ENCODE assay signal across 9 mouse cellular contexts in genomic region chr16:11176884-11177244, GRCm38 (mm10). TPM values are rescaled to one million over a fixed set of nuclear protein-coding genes. Genes with fewer than 3 reads are reported as not detected.
DNase-seq lines count a peak whose midpoint lies in the region; ATAC-seq lines count a peak whose summit lies in the region.
"Had no signal": no experiment of that assay in that cellular context is flagged by ENCODE, and none has a peak within 500 bp of the region (broad histone marks: within the 10 kb centered on the region; RNA-seq: fewer than 3 reads in every experiment).

No protein-coding gene starts in this region.

- DNase-seq in kidney, adult 9 months = no peak
- no peak for DNase-seq in hindbrain, embryonic 14.5 days (ENCODE audit: low spot score)
- no peak for DNase-seq in midbrain, embryonic 14.5 days
- no peak for DNase-seq in T-cell, adult 2 months (ENCODE audit: low spot score)
- DNase-seq in layer of hippocampus, adult 9-10 months (ENCODE audit: low spot score) = no peak
- DNase-seq in embryo, embryonic 9.5 days (ENCODE audit: extremely low spot score) = no peak

- no peak overlapping the region for H3K27ac ChIP-seq in kidney, embryonic 14.5 days (ENCODE audit: low read depth, low read length)
- H3K27ac ChIP-seq in brown adipose tissue, adult 24 weeks (replicated peaks; ENCODE audit: low read depth, low read length) = peak overlapping the region; percentile 80
- peak overlapping the region; percentile 88; the same call in 1 of the 2 replicates for H3K27ac ChIP-seq in hindbrain, embryonic 14.5 days
- H3K27ac ChIP-seq in midbrain, embryonic 14.5 days (replicated peaks; ENCODE audit: low read depth, low read length) = 0 out of 2 replicates have a peak overlapping the region, but pooled peaks have one; percentile 83

- H3K4me1 ChIP-seq in kidney, embryonic 14.5 days (ENCODE audit: control insufficient read depth, insufficient read depth, low read length) = peaks cover 3% of the 10 kb centered on the region; the same call in 1 of the 2 replicates
- H3K4me1 ChIP-seq in brown adipose tissue, adult 24 weeks (ENCODE audit: control insufficient read depth, insufficient read depth, insufficient read length, low read length) = peaks cover 3% of the 10 kb centered on the region; the same call in 1 of the 2 replicates
- peaks cover 15% of the 10 kb centered on the region for H3K4me1 ChIP-seq in hindbrain, embryonic 14.5 days (replicated peaks; ENCODE audit: control insufficient read depth, insufficient read depth, low read length)
- peaks cover 14% of the 10 kb centered on the region for H3K4me1 ChIP-seq in midbrain, embryonic 14.5 days (ENCODE audit: control insufficient read depth, insufficient read depth, low read length)

- no peaks in the 10 kb centered on the region for H3K36me3 ChIP-seq in kidney, embryonic 14.5 days (ENCODE audit: control insufficient read depth, insufficient read depth, low read length)
- no peaks in the 10 kb centered on the region for H3K36me3 ChIP-seq in hindbrain, embryonic 14.5 days (replicated peaks; ENCODE audit: control insufficient read depth, insufficient read depth)
- no peaks in the 10 kb centered on the region for H3K36me3 ChIP-seq in midbrain, embryonic 14.5 days (ENCODE audit: control insufficient read depth, insufficient read depth, low read length)

- H3K9me3 ChIP-seq in kidney, embryonic 14.5 days (ENCODE audit: control insufficient read depth, low read length) = 0 out of 2 replicates have a peak, but pooled peaks cover 2% of the 10 kb centered on the region
- no peaks in the 10 kb centered on the region for H3K9me3 ChIP-seq in hindbrain, embryonic 14.5 days (ENCODE audit: control insufficient read depth, low read length)
- no peaks in the 10 kb centered on the region for H3K9me3 ChIP-seq in midbrain, embryonic 14.5 days (ENCODE audit: control insufficient read depth, low read length)

- ATAC-seq in kidney, embryonic 14.5 days (ENCODE audit: low FRiP score, low TSS enrichment) = no peak
- no peak for ATAC-seq in hindbrain, embryonic 14.5 days (ENCODE audit: low FRiP score)
- no peak for ATAC-seq in midbrain, embryonic 14.5 days (ENCODE audit: low FRiP score, low TSS enrichment)

- H3K9ac ChIP-seq in kidney, embryonic 14.5 days (ENCODE audit: low read depth, low read length) = peak overlapping the region; percentile 87
- peak overlapping the region; percentile 80 for H3K9ac ChIP-seq in hindbrain, embryonic 14.5 days
- peak overlapping the region; percentile 74 for H3K9ac ChIP-seq in midbrain, embryonic 14.5 days (replicated peaks; ENCODE audit: low read length)

- H3K4me3 ChIP-seq in kidney, embryonic 14.5 days (ENCODE audit: low read length) = peak overlapping the region; percentile 92
- peak overlapping the region; percentile 89 for H3K4me3 ChIP-seq in brown adipose tissue, adult 24 weeks (ENCODE audit: insufficient read depth, low read depth, low read length)
- peak overlapping the region; percentile 96 for H3K4me3 ChIP-seq in hindbrain, embryonic 14.5 days (replicated peaks; ENCODE audit: low read length)
- H3K4me3 ChIP-seq in midbrain, embryonic 14.5 days (replicated peaks; ENCODE audit: low read depth, low read length) = peak overlapping the region; percentile 85

- peak overlapping the region; percentile 52 for H3K4me2 ChIP-seq in kidney, embryonic 14.5 days (replicated peaks; ENCODE audit: low read depth, low read length)
- H3K4me2 ChIP-seq in hindbrain, embryonic 14.5 days (replicated peaks) = peak overlapping the region; percentile 67
- peak overlapping the region; percentile 82 for H3K4me2 ChIP-seq in midbrain, embryonic 14.5 days (ENCODE audit: low read length)

- H3K27me3 ChIP-seq in kidney, embryonic 14.5 days (ENCODE audit: control insufficient read depth, insufficient read depth, low read length) = no peaks in the 10 kb centered on the region
- H3K27me3 ChIP-seq in hindbrain, embryonic 14.5 days (ENCODE audit: control insufficient read depth, insufficient read depth, low read length) = no peaks in the 10 kb centered on the region
- H3K27me3 ChIP-seq in midbrain, embryonic 14.5 days (ENCODE audit: control insufficient read depth, insufficient read depth, low read length) = no peaks in the 10 kb centered on the region; the same call in 1 of the 2 replicates
- H3K27me3 ChIP-seq: Patski had no signal

- WGBS in kidney, embryonic 14.5 days = 5% methylated on average over 4 of the region's 4 CpGs
- 1% methylated on average over 4 of the region's 4 CpGs for WGBS in hindbrain, embryonic 14.5 days
- WGBS in midbrain, embryonic 14.5 days = 6% methylated on average over 4 of the region's 4 CpGs

RNA-seq across cellular contexts. Expression of gene Zc3h7a, which starts 0.7 kb away (rescaled TPM):
- 43.2 and 101 TPM in 2 replicates for polyA plus RNA-seq in kidney, embryonic 14.5 days (2014; fragmentation: Nextera tagmentation; extraction: Ambion mirVana)
- polyA plus RNA-seq in brown adipose tissue, adult 24 weeks (2012; ENCODE audit: insufficient read depth, insufficient read length, missing spikeins) = 21.5 and 24.2 TPM in 2 replicates
- 72.2 and 74.0 TPM in 2 replicates for polyA plus RNA-seq in hindbrain, embryonic 14.5 days (2014; fragmentation: Nextera tagmentation; extraction: Ambion mirVana)
- 62.6 and 80.2 TPM in 2 replicates for polyA plus RNA-seq in midbrain, embryonic 14.5 days (2014; fragmentation: Nextera tagmentation; extraction: Ambion mirVana)

RNA-seq across cellular contexts. Expression of gene Rsl1d1, which starts 26.3 kb away (rescaled TPM):
- 235 and 236 TPM in 2 replicates for polyA plus RNA-seq in kidney, embryonic 14.5 days (2014; fragmentation: Nextera tagmentation; extraction: Ambion mirVana)
- polyA plus RNA-seq in brown adipose tissue, adult 24 weeks (2012; ENCODE audit: insufficient read depth, insufficient read length, missing spikeins) = 49.0 and 53.6 TPM in 2 replicates
- polyA plus RNA-seq in hindbrain, embryonic 14.5 days (2014; fragmentation: Nextera tagmentation; extraction: Ambion mirVana) = 138 and 140 TPM in 2 replicates
- polyA plus RNA-seq in midbrain, embryonic 14.5 days (2014; fragmentation: Nextera tagmentation; extraction: Ambion mirVana) = 139 and 167 TPM in 2 replicates

RNA-seq across cellular contexts. Expression of gene Txndc11, which starts 42.4 kb away (rescaled TPM):
- polyA plus RNA-seq in kidney, embryonic 14.5 days (2014; fragmentation: Nextera tagmentation; extraction: Ambion mirVana) = 33.1 and 38.8 TPM in 2 replicates
- polyA plus RNA-seq in brown adipose tissue, adult 24 weeks (2012; ENCODE audit: insufficient read depth, insufficient read length, missing spikeins) = 12.3 and 12.6 TPM in 2 replicates
- polyA plus RNA-seq in hindbrain, embryonic 14.5 days (2014; fragmentation: Nextera tagmentation; extraction: Ambion mirVana) = 29.9 and 32.6 TPM in 2 replicates
- polyA plus RNA-seq in midbrain, embryonic 14.5 days (2014; fragmentation: Nextera tagmentation; extraction: Ambion mirVana) = 28.7 and 34.6 TPM in 2 replicates
